Mouse (Mus musculus) cortical plate, adult 2 months (tissue): ENCODE data around the gene Nmb. TPM values are rescaled to one million over a fixed set of nuclear protein-coding genes. Genes with fewer than 3 reads are reported as not detected.

Experiments
- H3K27ac ChIP-seq: fragments of 200-500 bp; 2 replicates; pipeline ENCODE4 v1.5.1; 2012; ENCODE audit warnings: low read length, control low read depth, inconsistent platforms; ENCODE audit not compliant: insufficient read depth
- H3K4me1 ChIP-seq: fragments of 200-500 bp; 2 replicates; pipeline ENCODE4 v1.6.1; 2011; ENCODE audit warnings: low read length; ENCODE audit not compliant: control insufficient read depth, insufficient read depth
- H3K4me3 ChIP-seq: fragments of 200-500 bp; 2 replicates; pipeline ENCODE4 v1.5.1; 2011; ENCODE audit warnings: mild to moderate bottlenecking, low read length, control low read depth; ENCODE audit not compliant: insufficient read depth
- CTCF ChIP-seq: fragments of 200-500 bp; IDR thresholded peaks from 2 replicates; pipeline ENCODE4 v1.5.1; 2011; ENCODE audit warnings: mild to moderate bottlenecking, control low read depth, low read length; ENCODE audit not compliant: insufficient read depth; ENCODE audit errors: extremely low read depth
- POLR2A ChIP-seq: fragments of 200-500 bp; IDR thresholded peaks from 2 replicates; pipeline ENCODE4 v1.6.1; 2011; ENCODE audit warnings: mild to moderate bottlenecking, low read length, control low read depth; ENCODE audit not compliant: insufficient read depth; ENCODE audit errors: extremely low read depth
- polyA plus RNA-seq: library from polyadenylated mRNA; depleted of rRNA; stranded (reverse); fragments of >200 nt; gene quantifications from 2 replicates; pipeline ENCODE4 v1.2.3, GENCODE M21; 2012

Gene Nmb
- polyA plus RNA-seq, 1 experiment, result 17.0 TPM

DNA sequence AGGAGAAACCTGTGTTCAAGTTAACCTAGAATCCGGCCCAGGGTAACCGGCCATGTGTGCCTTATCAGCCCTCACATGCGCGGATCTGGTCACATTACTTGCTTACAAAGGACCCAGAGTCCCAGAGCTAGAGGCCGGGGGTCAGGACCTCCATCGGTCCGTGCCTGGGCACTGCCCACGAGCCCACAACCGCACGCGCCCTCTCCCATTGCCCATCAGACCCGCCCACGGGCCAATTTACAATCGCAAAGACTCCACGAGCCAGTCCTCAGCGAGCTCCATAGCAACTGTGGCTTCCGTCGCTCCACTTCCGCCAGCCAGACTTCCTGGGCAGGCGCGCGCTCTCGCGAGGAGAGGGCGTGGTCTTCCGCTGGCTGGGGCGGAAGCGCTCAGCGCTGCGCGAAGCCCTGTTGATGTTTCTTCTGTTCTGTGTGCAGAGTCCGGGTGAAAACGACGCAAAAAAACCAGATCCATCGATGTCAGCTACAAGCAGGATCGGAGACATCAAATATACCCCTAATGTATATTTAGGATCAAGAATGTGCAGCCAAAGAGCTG lies 3.9 kb downstream of the Nmb start, which contains the start of gene Wdr73:
Gene Wdr73 (minus strand): TSS at position 326 of the 558 bp plus-strand sequence.
- Histone ChIP-seq H3K4me1 (peaks cover 8% of the 10 kb centered on the region), H3K27ac (no peak within 1 kb of the TSS), H3K4me3 (peak within 1 kb of the TSS; percentile 80)
- TF ChIP-seq CTCF (no peak), POLR2A (peak; percentile 90)

DNA sequence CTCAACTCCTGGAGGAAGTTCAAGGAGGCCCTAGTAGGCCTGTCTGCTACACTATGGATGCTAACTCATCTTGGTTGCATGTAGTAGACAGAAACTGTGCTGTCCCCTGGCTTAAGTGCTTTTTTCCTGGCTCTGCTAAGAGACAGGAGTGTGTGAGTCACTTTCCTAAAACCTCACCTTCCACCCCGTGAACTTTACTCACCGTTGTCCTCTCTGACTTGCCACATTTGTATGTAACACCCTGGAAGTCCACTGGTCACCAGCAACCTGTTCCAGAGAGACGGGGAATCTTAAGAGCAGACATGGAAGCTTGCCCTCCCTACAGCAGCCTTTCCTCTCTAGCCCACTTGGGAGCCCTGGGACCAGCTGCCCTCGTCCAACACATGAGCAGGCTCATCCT lies 7.2 kb downstream of the Nmb start:
- H3K27ac ChIP-seq, result no peak overlapping the region
- H3K4me3 ChIP-seq, result no peak overlapping the region
- TF ChIP-seq POLR2A (no peak), CTCF (no peak)
- H3K4me1 ChIP-seq, result peaks cover 6% of the 10 kb centered on the region

DNA sequence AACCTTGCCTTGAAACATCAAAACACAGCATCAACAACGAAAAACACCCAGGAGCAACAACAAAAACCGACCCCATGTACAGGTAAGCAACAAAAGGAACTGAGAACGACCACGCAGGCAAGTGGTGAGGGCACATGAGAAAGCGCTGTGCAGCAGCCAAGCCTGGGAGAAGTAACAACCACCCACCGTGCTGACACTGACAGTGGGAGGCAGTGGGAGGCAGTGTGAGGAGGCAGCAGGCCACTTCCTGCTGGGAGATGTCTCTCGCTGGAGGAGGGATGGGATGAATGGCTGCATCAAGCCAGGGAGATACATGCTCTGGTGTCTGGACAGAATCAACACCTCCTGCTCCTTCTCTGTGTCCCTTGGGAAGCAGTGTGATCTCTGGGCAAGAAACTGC lies 7.7 kb downstream of the Nmb start:
- no peak for TF ChIP-seq CTCF
- 0 out of 2 replicates have a peak, but pooled peaks have one; percentile 9 for TF ChIP-seq POLR2A
- Histone ChIP-seq H3K27ac (no peak overlapping the region), H3K4me1 (peaks cover 6% of the 10 kb centered on the region), H3K4me3 (no peak overlapping the region)

DNA sequence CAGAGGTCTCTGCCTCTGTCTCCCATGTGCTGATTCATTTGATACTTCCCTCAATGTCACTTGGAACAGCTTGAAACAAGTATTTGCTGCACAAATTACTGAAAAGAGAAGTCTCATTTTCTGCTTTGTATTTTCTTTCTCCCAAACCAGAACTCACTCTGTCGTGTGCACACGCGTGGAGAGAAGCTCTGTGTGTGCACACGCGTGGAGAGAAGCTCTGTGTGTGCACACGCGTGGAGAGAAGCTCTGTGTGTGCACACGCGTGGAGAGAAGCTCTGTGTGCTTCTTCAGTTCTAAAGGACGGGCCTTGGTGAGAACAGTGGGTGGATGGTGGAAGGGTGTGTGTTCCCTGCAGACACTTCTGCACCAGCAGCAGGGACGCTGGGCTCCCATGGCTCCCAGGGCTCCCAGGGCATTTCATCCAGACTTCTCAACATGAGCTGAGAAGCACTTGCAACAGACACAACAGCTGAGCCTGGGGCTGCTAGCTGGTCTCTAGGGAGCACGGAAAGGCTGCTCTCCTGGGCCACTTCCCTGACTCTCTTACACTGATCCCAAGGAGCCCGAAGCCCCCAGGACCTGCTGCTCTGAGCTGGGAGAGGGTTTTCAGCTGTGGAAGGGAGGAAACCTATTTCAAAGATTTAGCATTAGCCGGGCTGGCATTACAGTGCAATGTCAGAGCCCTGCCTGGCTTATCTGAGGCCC lies 9.9 kb downstream of the Nmb start:
- Histone ChIP-seq H3K4me3 (no peak overlapping the region), H3K4me1 (peaks cover 3% of the 10 kb centered on the region), H3K27ac (no peak overlapping the region)
- TF ChIP-seq POLR2A (no peak), CTCF (no peak)

DNA sequence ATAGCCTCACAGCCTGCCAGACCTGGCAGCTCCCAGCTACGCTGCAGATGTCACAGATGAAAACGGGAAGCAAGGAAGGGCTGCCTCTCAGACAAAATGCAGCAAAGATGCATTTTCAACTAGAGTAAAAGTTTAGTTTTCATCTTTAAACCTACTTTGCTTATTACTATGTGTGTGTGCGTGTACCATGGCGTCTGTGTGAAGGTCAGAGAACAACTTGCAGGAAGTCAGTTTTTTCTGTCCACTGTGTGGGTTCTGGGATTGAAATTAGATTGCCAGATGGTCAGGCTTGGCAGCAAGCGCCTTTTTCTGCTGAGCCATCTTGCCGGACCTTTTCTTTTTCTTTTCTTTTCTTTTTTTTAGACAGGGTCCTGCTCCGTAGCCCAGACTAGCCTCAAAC lies 10.7 kb downstream of the Nmb start:
- H3K4me1 ChIP-seq, result peaks cover 3% of the 10 kb centered on the region
- no peak overlapping the region for H3K27ac ChIP-seq
- TF ChIP-seq CTCF, result no peak
- TF ChIP-seq POLR2A, result no peak
- no peak overlapping the region for H3K4me3 ChIP-seq

DNA sequence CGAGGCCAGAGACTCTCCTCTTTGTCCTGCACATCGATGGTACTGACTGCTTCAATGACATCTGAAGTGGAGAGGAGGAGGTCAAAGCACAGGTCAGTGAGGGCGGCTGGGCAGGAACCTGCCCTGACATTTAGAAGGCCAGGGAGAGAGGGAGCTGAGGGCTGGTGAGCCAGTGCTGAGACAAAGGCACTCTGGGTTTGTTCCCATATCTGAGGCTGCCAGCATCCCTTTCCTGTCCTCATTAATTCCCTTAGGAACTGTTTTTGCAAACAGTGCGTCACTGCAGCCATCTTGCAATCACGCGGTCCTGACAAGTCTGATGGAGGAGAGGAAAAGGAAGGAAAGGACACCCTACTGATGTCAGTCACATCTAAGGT lies 11.1 kb downstream of the Nmb start:
- no peak overlapping the region for H3K4me3 ChIP-seq
- peaks cover 3% of the 10 kb centered on the region for H3K4me1 ChIP-seq
- TF ChIP-seq POLR2A, result no peak
- no peak overlapping the region for H3K27ac ChIP-seq

DNA sequence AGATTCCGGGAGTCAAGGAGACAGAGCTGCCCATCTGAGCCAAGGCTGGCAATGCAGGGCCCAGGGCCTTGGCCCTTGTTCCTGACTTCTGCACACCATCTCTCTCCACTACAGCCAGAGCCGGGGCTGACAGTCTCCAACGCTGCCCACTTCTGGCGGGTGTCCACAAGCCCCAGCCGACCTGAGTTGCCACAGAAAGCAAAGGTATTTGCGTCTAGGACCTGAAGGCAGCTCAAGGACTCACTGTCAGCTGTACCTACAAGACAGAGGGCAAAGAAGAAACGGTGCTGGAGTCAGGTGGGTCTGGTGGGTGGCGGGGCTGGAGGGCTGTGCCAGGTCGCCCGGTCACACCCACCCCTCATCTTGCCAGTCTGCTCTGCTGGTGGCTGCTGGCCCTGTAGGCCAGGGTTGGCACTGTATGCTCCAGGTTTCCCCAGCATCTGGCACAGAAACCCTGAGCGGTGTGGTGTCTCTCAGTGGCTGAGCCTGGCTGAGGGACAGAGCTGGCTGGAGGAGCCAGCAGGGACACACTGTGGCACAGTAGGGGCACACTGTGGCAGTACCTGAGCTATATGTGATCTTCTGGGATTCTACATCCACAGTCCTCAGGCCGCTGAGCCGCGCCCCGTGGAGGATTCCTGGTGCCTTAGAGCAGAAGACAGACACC lies 11.7 kb downstream of the Nmb start:
- TF ChIP-seq POLR2A (no peak), CTCF (no peak)
- Histone ChIP-seq H3K4me1 (peaks cover 3% of the 10 kb centered on the region), H3K4me3 (no peak overlapping the region), H3K27ac (no peak overlapping the region)

DNA sequence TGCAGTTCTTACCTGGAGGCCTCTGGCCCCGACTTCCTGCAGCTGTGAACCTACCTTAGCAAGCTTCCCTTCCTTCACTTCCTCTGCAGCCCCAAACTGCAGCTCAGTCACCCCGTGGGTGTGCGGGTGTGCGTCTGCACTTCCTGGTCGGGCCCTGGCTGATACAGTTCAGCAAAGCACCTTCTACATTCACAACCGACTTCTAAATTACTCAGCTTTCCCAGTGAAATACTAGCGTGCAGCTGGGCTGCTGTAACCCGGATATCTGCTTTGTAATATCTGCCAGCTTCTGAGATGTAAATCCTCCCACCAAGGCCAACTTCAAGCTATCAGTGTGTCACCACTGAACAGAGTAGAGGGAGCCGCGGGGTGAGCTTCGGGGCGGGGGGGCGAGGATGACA lies 15.0 kb downstream of the Nmb start:
- Histone ChIP-seq H3K27ac (0 out of 2 replicates have a peak overlapping the region, but pooled peaks have one; percentile 14), H3K4me1 (no peaks in the 10 kb centered on the region), H3K4me3 (no peak overlapping the region)
- TF ChIP-seq POLR2A (no peak), CTCF (no peak)

DNA sequence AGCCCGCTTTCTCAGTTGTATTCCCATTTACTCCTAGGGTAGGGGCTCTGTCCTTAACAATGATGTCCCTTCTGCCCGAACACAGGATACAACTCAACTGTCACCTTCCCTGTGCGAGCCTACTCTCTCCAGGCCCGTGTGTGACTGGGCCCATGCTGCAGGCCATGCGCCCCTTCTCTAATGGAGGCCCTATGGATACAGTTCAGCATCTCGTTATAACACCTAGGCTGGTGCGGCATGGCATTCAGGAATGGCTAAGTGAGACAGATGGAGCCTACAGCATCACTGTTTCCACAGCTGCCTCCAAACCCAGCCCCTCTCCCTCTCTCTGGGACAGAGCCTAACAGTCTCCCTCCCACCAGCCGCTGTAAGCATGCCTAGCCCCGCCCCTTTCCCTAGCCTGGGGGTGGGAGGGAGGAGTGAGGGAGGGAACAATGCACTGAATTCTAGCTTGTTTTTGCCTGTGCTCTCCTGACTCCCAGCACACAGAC lies 15.8 kb downstream of the Nmb start:
- TF ChIP-seq CTCF, result no peak
- TF ChIP-seq POLR2A, result no peak; the same call in 1 of the 2 replicates
- Histone ChIP-seq H3K4me3 (no peak overlapping the region), H3K4me1 (no peaks in the 10 kb centered on the region), H3K27ac (0 out of 2 replicates have a peak overlapping the region, but pooled peaks have one; percentile 3)

DNA sequence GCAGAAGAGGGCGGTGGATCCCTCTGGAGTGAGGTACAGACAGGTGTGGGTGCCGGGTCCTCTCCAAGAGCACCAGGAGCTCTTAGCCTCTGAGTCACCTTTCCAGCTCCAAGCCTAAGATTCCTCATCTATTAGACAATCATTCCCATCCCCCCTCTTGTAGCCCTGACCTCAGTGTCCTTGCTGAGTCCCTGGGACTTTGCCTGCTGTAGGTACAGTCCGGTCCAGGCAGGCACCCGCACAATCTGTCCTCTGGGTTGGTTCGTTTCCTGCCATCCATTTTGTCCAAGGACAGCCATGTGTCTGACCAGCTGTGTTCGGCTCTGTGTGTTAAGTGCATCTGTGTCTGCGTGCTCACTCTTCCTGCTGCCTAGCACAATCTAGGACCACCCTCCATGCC lies 16.3 kb downstream of the Nmb start:
- no peak for TF ChIP-seq CTCF
- TF ChIP-seq POLR2A, result no peak
- Histone ChIP-seq H3K4me3 (no peak overlapping the region), H3K27ac (0 out of 2 replicates have a peak overlapping the region, but pooled peaks have one; percentile 3), H3K4me1 (no peaks in the 10 kb centered on the region)

DNA sequence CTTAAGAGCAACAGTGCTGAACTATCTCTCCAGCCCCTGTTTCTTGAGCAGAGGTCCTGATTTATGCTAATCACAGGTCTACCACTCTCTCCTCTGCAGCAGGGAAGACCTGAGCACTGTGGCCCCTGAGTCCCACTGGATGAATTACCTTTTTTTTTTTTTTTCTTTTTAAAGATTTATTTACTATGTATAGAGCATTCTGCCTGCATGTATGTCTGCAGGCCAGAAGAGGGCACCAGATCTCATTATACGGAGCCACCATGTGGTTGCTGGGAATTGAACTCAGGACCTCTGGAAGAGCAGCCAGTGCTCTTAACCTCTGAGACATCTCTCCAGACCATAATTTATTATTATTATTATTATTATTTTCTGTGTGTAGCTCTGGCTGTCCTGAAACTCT lies 19.2 kb downstream of the Nmb start:
- H3K4me1 ChIP-seq, result no peaks in the 10 kb centered on the region
- TF ChIP-seq POLR2A (no peak), CTCF (peak; percentile 28)
- no peak overlapping the region for H3K27ac ChIP-seq
- H3K4me3 ChIP-seq, result no peak overlapping the region
